Mouse (Mus musculus) c-Kit-negative CD71-positive TER-119-positive erythroid progenitor cells, embryonic 14.5 days (primary cell): ENCODE measurements around the gene Recql5.

Experiments
- DNase-seq: peaks from one replicate; pipeline ENCODE4 v3.0.0-alpha.2; 2013; ENCODE audit warnings: low read depth, low spot score

The Recql5 gene

GRCm38 (mm10) chr11:115933108-115933746 is at the start of gene Recql5, which contains the start of gene Sap30bp:
Gene Recql5, minus strand, starts transcription at chr11:115933477.
Gene Sap30bp, plus strand, starts transcription at chr11:115933282.
- peak; percentile 98 for DNase-seq

GRCm38 (mm10) chr11:115982472-115982871 is 49.2 kb upstream of the Recql5 start:
- DNase-seq: no peak

GRCm38 (mm10) chr11:115975544-115975943 is 42.3 kb upstream of the Recql5 start:
- no peak for DNase-seq

GRCm38 (mm10) chr11:115975083-115975420 is 41.8 kb upstream of the Recql5 start:
- no peak for DNase-seq

- no peak for DNase-seq
Observed at GRCm38 (mm10) chr11:115974309-115975082, 41.2 kb upstream of the Recql5 start, which contains the start of gene Itgb4. Gene Itgb4, plus strand, starts transcription at chr11:115974709.

- no peak for DNase-seq
Observed at GRCm38 (mm10) chr11:115971016-115971415, 37.7 kb upstream of the Recql5 start.

DNA sequence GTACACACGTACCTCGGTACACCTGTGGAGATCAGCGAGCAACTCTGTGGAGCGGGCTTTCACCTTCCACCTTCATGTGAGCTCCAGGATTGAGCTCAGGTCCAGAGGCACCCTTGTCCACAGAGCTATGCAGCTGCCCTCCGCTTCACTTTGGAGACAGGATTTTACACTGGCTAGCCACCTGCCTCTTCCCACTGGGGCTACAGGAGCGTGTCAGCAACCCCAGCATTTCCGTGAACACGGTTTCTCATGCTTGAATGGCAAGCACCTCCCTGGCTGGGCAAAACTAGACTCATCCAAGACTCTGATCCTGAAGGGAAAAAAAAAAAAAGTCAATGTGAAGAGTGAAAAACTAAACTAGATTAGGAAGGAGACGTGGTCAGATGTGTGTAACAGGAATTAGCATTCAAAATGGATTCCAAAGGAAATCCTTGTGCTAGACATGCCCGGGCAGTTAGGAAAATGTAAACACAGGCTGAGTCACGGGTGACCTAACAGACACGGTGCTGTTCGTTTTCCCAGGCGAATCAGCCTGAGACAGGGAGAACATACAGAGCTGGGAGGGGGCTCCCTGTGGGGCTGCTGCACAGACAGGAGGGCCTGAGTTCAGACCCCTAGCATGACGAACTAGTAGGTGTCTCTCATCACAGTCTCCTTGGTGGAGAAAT is 36.9 kb upstream of the Recql5 start:
- DNase-seq: no peak

- DNase-seq: no peak
Observed at GRCm38 (mm10) chr11:115968731-115969405, 35.6 kb upstream of the Recql5 start.

DNA sequence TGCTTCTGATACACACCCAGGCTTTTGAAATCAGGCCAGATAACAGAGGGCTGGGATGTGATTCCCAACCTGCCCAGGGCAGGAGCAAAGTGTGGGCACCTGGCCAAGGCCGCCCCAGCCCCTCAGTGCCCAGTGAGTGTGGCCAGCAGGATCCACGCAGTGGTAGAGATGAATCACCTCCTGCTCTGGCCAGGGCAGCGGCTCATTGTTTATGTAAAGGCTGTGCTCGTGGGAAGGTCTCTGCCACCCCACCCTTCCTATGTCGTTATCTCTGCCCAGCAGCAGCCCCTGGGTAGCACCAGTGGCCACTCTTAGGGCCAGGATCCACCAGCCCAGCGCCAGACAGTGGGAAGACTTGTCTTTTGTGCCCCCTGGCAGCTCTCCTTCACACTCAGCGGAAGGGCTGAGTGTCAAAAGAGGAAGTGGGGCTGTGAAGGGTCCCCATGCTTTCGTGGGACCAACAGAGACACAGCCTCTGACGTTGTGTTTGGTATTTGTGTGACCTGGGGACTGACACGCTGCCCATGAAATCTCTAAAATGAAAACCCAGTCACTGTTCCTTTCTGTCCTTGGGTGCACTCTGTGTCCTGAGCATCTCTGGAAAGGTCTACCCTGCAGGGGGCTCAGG is 31.8 kb upstream of the Recql5 start:
- no peak for DNase-seq

- no peak for DNase-seq
Observed at GRCm38 (mm10) chr11:115962651-115963412, 29.6 kb upstream of the Recql5 start.

GRCm38 (mm10) chr11:115959018-115959417 is 25.7 kb upstream of the Recql5 start:
- DNase-seq: no peak

DNA sequence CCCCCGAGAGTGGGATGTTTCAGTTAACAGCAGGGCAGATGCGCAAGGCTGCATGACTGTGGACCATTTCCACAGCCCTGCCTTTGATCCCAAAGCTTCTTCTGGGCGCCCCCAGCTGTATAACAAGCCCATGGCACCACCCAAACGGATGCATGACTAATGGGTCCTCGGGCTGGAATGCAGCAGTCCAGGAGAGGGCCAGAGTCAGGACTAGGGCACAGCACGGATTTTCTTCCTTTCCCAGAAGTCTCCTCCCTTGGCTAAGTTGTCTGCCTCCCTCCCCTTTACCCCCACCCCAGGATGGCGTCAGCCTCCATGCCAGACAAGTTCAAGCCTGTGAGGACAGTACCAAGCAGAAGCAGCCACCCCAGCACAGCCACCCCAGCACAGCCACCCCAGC is 24.7 kb upstream of the Recql5 start:
- no peak for DNase-seq

DNA sequence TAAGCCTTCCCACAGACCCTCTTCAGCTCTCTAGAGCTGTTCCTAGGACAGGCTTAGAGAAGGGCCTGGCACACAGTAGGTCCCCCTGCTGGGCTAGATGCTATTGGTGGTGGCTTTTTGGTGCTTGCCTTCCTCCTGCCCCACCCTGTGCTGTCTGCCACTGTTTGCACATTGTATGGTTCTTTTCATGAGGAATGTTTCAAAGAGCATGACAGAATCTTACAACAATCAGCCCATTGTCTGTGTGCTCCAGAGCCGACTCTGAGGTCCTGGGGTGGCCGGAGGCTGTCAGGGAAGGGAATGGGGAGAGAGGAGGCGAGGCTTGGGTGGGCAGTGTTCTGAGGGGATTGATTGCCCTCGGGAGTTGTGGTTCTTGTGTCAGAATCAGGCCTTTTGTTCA is 23.2 kb upstream of the Recql5 start:
- no peak for DNase-seq

GRCm38 (mm10) chr11:115955195-115955858 is 22.1 kb upstream of the Recql5 start:
- DNase-seq: no peak

DNA sequence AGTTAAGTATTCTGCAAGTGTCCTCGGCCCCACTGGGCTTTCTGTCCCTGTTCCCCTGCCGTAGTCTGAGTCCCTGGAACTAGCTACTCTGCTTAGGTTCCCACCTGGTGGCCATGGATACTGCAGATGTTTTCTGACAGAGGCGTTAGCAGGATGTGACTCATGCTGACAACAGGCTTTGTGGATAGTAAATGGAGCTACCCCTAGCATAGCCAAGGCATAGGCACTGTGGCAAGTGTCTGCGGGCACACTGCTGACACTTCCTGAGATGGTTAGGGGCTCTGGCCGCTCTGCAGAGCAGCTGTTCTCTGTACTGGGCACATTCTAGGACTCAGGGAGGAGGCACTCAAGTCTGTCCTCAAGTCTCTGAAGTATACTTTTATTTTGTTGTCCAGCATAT is 21.4 kb upstream of the Recql5 start:
- no peak for DNase-seq

DNA sequence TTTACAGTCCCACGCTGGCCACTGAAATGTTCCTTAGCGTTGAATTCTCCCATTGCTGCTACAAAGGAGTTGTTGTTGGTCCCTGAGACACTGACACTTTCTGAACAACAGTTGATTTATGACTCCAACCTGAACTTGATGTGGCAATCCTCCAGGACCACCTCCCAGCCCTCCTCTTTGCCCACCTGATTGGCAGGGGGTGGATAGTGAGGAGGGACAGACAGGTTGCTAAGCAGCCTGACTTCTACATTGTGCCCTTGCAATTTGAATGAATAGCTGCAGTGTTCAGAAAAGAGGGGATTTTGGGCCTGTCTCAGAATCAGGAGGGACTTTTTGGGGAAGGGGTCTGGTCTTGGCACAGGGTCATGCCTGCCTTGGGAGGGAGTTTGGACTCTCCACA is 17.4 kb upstream of the Recql5 start:
- DNase-seq: no peak

DNA sequence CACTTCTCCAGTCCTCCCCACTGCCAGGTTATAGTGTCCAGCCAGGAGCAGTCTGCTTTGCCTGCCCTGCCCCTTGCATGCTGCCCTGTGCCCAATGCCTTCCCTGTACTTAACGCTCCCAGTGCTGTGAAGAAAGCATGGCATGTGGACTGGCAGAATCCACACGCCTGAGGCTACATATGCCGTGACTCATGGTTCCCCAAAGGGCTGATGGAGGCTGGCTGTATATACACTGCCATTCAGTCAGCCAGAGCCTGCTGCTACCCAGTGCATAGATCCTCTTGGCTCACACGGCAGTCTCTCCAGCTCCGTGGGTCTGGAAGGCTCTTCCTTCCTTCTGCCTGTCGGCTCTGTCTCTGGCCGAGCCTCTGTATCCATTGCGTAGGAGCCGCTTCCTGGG is 15.0 kb upstream of the Recql5 start:
- DNase-seq: no peak

DNA sequence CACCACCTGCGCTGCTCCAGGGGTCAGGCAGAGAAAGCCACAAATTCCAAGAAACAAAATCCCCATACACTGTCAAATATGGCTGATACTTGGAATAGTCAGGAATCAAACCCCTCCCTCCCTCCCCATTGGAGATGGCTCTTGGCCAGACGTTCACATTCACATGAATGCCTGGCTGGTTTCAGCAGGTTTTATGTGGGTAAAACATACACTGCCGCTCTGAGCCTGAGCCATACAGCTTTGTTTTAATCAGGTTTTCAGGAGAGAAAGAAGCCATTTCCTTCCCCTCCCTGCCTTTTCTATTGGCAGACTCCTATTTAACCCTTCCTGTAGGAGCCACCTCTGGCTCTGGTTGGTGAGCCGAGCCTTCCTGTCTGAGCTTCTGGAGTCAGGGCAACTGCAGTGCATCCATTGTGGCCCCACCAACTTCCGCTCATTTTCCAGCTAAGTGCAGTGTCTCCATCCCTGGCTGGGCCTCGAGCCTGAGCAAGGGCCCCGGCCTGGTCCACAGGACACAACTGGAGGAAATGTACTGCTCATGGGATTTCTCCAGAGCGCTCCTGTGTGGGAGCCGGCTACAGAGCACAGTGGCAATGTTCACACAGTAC is 13.0 kb upstream of the Recql5 start:
- no peak for DNase-seq

- no peak for DNase-seq
Observed at GRCm38 (mm10) chr11:115945247-115945646, 12.0 kb upstream of the Recql5 start.

DNA sequence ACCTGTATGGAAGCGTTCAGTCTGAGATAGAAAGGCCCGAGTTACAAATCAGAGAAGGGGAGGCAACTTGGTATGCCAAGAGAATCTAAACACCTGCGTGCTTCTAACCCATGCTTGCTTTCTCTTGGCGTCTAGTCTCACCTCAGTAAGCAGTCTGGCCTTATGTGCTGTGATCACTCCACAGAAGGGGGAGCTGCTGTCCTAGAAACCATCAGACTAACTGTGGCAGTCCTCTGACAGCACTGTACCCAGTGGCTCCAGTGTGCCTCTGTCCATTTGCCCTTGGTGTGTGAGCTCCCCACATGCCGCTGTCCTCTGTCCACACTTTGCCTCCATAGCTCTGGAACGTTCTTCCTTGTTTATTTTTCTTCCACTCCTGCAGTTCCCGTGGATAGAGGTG is 8.7 kb upstream of the Recql5 start:
- DNase-seq: no peak
